Mouse (Mus musculus) forebrain, postnatal 0 days (tissue): ENCODE results near the gene Lrrc32. TPM values are rescaled to one million over a fixed set of nuclear protein-coding genes. Genes with fewer than 3 reads are reported as not detected.

Experiments
- ATAC-seq: fragments of 200-750 bp; cut with Nextera tagmentation; 2 replicates; pipeline ENCODE4 v1.8.0; 2017; ENCODE audit warnings: mild to moderate bottlenecking, moderate library complexity
- DNase-seq: peaks from one replicate; pipeline ENCODE4 v3.0.0-alpha.2; 2015
- H3K27ac ChIP-seq: fragments of 300-500 bp; sonication (generic); 2 replicates; pipeline ENCODE4 v1.5.1; 2014; ENCODE audit warnings: low read depth, mild to moderate bottlenecking, antibody characterized with exemption, low read length, moderate library complexity, mixed read lengths
- H3K27me3 ChIP-seq: fragments of 300-500 bp; sonication (generic); 2 replicates; pipeline ENCODE4 v1.6.1; 2014; ENCODE audit warnings: mild to moderate bottlenecking, low read length, mixed read lengths; ENCODE audit not compliant: insufficient read depth
- H3K36me3 ChIP-seq: fragments of 300-500 bp; sonication (generic); 2 replicates; pipeline ENCODE4 v1.6.1; 2014; ENCODE audit warnings: mild to moderate bottlenecking, moderate library complexity; ENCODE audit not compliant: insufficient read depth
- H3K4me1 ChIP-seq: fragments of 300-500 bp; sonication (generic); 2 replicates; pipeline ENCODE4 v1.6.1; 2014; ENCODE audit warnings: antibody characterized with exemption; ENCODE audit not compliant: insufficient read depth
- H3K4me2 ChIP-seq: fragments of 300-500 bp; sonication (generic); 2 replicates; pipeline ENCODE4 v1.6.1; 2014; ENCODE audit warnings: low read depth, mild to moderate bottlenecking, moderate library complexity
- H3K4me3 ChIP-seq: fragments of 300-500 bp; sonication (generic); 2 replicates; pipeline ENCODE4 v1.5.1; 2014; ENCODE audit warnings: low read depth, low read length, mixed read lengths
- H3K9ac ChIP-seq: fragments of 300-500 bp; sonication (generic); 2 replicates; pipeline ENCODE4 v1.6.1; 2014; ENCODE audit warnings: mild to moderate bottlenecking
- H3K9me3 ChIP-seq: fragments of 300-500 bp; sonication (generic); 2 replicates; pipeline ENCODE4 v1.6.1; 2016; ENCODE audit warnings: low read length
- CTCF ChIP-seq: sonication (generic); IDR thresholded peaks from 2 replicates; pipeline ENCODE4 v1.5.1; 2016; ENCODE audit warnings: antibody characterized with exemption, control low read depth, low read depth
- WGBS: fragments of 180-500 bp; shearing (Covaris S2); extraction: QIAGEN DNeasy Blood & Tissue Kit; methylation state at CpG from one replicate; pipeline ENCODE4 v1.1.7; 2014; 5-methylcytosine and 5-hydroxymethylcytosine counted together
- polyA plus RNA-seq: library from polyadenylated mRNA; unstranded; fragments of >200 nt; fragmentation: Nextera tagmentation; extraction: Ambion mirVana; gene quantifications from 2 replicates; pipeline ENCODE4 v1.2.1, GENCODE M21; 2015
- total RNA-seq: library from RNA; depleted of rRNA; stranded (reverse); fragments of >200 nt; gene quantifications from 2 replicates; pipeline ENCODE4 v1.2.3, GENCODE M21; 2014; rRNA removed

The Lrrc32 gene
- total RNA-seq (3.3 and 6.0 TPM in 2 replicates), polyA plus RNA-seq (3.4 and 4.2 TPM in 2 replicates)

DNA sequence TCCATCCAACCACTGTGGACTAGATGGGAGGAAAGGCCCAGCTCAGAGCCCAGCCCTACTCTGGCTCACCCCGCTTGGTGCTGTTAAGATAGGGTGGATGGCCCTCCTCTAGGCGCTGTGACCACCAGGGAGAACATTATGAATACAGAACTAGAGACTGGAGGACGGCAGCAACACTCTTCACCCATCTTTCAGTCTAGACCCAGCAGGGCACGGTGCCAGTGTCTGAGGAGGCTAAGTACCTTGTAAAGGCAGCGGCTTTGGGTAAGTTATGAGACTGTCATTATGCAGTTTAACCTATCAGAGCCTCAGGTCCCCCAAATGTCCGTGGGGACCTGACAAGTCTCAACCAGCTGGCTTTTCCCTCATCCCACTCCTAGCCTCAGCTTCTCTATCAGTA, at the start of gene Lrrc32:
Gene Lrrc32, plus strand, starts transcription at position 153 of the 400 bp plus-strand sequence.
- Histone ChIP-seq H3K4me1 (0 out of 2 replicates have a peak, but pooled peaks cover 4% of the 10 kb centered on the region), H3K4me3 (peak within 1 kb of the TSS; percentile 57), H3K4me2 (peak within 1 kb of the TSS; percentile 75), H3K36me3 (no peaks in the 10 kb centered on the region), H3K27ac (no peak within 1 kb of the TSS), H3K9ac (peak within 1 kb of the TSS; percentile 62), H3K27me3 (no peaks in the 10 kb centered on the region), H3K9me3 (no peaks in the 10 kb centered on the region)
- 52% methylated on average over 6 of the region's 6 CpGs for WGBS
- TF ChIP-seq CTCF: no peak
- ATAC-seq (peak; percentile 9; the same call in 1 of the 2 replicates), DNase-seq (no peak)

DNA sequence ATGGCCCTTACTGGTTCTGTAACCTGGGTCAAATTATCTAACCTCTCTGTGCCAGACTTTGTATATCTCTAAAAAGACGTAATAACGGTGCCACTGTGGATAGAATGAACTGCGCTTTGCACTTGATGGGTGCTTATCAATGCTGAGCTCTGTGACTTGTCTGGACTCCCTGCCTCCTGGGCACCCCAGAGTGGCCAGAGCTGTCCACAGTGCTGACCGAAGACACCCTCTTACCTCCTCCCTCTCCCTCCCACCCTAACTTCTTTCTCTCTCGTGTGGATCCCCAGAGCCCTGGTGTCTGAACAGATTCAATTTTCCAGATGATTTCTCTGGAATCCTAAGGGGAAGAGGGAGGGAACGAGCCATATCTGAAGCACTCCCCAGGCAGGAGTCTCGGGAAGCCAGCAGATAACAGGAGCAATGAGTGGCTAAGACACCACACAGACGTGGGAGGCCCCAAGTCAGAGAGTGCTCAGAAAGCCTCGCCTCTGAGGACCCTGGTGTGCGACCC, 49.1 kb upstream of the Lrrc32 start, which contains the start of gene Gucy2d:
Gene Gucy2d, plus strand, starts transcription at position 461 of the 511 bp plus-strand sequence.
- 50% methylated on average over 10 of the region's 10 CpGs for WGBS
- no peak within 1 kb of the TSS for H3K9ac ChIP-seq
- H3K36me3 ChIP-seq: no peaks in the 10 kb centered on the region
- no peak for TF ChIP-seq CTCF
- H3K27me3 ChIP-seq: no peaks in the 10 kb centered on the region
- no peaks in the 10 kb centered on the region for H3K9me3 ChIP-seq
- H3K27ac ChIP-seq: no peak within 1 kb of the TSS
- no peaks in the 10 kb centered on the region for H3K4me1 ChIP-seq
- DNase-seq: no peak
- no peak within 1 kb of the TSS for H3K4me2 ChIP-seq
- ATAC-seq: no peak
- no peak within 1 kb of the TSS for H3K4me3 ChIP-seq

GRCm38 (mm10) chr7:98446873-98447272, 42.2 kb upstream of the Lrrc32 start:
- H3K27me3 ChIP-seq: no peaks in the 10 kb centered on the region
- no peak for DNase-seq
- no peak overlapping the region for H3K4me2 ChIP-seq
- TF ChIP-seq CTCF: no peak
- H3K9me3 ChIP-seq: no peaks in the 10 kb centered on the region
- WGBS: 70% methylated on average over 3 of the region's 3 CpGs
- H3K9ac ChIP-seq: no peak overlapping the region
- ATAC-seq: no peak
- H3K4me3 ChIP-seq: no peak overlapping the region
- H3K4me1 ChIP-seq: no peaks in the 10 kb centered on the region
- no peak overlapping the region for H3K27ac ChIP-seq
- no peaks in the 10 kb centered on the region for H3K36me3 ChIP-seq

DNA sequence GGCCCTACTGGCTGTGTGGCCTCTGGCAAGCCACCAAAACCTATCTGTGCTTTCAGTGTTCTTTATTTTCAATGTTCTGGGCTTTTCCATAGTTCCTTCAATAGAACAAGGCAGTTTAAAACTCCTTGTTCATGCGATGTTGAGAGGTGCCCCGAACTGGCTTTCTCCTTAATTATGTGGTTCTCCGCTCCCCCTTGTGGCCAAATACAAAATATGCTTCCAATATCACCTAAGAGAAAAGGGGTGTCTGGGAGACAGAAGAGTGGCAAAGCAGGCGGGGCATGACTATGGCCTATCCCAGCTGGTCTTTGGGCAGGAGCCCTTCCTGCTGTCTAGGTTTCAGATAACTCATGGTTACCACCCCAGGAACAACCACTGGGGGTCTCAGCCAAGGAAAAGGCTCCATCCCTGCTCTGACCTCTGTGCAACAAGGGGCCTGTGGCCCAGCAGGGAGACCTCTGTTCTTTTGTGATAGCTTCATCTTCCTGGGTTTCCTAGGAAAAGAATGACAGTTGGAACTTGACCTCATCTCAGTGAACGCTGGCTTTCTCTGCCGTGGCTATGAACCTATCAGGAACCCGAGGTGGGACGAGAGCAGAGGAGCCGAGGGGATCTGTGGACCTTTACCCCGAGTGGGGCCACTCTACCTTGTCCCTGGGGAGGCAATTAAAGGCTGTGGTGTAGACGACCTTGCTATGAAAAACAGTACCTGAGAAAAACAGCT, 41.3 kb upstream of the Lrrc32 start:
- Histone ChIP-seq H3K9me3 (no peaks in the 10 kb centered on the region), H3K9ac (no peak overlapping the region), H3K4me2 (no peak overlapping the region), H3K36me3 (no peaks in the 10 kb centered on the region), H3K4me3 (no peak overlapping the region), H3K4me1 (no peaks in the 10 kb centered on the region), H3K27ac (no peak overlapping the region), H3K27me3 (no peaks in the 10 kb centered on the region)
- peak; percentile 70 for TF ChIP-seq CTCF
- WGBS: 59% methylated on average over 11 of the region's 11 CpGs
- ATAC-seq (peak; percentile 55), DNase-seq (peak; percentile 70)

DNA sequence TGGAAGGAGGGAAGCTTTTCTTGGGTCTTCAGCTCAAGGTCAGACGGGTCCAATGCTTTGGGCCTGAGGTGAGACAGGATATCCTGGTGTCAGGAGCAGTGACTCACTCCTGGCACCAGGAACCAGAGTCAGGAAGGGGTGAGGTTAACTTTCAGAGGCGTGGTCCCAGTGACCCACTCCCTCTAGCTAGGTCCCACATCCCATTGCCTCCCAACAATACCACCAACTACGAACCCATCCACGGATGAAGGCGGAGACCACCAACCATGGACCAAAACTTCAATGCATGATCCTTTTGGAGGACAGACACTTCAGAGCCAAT, 40.8 kb upstream of the Lrrc32 start:
- ATAC-seq: no peak
- no peak for TF ChIP-seq CTCF

DNA sequence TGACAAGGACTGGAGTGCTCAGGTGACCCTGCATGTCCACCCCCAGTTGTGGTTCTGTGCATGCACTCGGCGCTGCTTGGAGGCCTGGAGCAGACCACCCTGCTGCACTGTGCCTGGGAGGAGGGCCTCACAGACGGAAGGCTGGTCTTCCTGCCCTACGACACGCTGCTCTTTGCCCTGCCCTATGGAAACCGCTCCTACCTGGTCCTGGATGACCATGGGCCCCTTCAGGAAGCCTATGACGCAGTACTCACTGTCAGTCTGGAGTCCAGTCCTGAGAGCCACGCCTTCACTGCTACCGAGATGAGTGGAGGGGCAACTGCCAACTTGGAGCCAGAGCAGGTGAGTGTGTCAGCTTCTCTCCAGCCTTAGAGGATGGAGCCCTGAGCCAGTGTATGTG, 39.4 kb upstream of the Lrrc32 start:
- Histone ChIP-seq H3K4me2 (no peak overlapping the region), H3K4me1 (no peaks in the 10 kb centered on the region), H3K4me3 (no peak overlapping the region), H3K36me3 (no peaks in the 10 kb centered on the region), H3K9me3 (no peaks in the 10 kb centered on the region), H3K9ac (no peak overlapping the region), H3K27ac (no peak overlapping the region), H3K27me3 (no peaks in the 10 kb centered on the region)
- 93% methylated on average over 9 of the region's 9 CpGs for WGBS
- TF ChIP-seq CTCF: no peak
- ATAC-seq (no peak), DNase-seq (no peak)

More for the DNA sequence above, 40.8 kb upstream of the Lrrc32 start:
- no peak overlapping the region for H3K4me3 ChIP-seq
- H3K4me1 ChIP-seq: no peaks in the 10 kb centered on the region
- no peak overlapping the region for H3K4me2 ChIP-seq
- WGBS: 90% methylated on average over 5 of the region's 5 CpGs
- H3K27ac ChIP-seq: no peak overlapping the region
- H3K27me3 ChIP-seq: no peaks in the 10 kb centered on the region
- no peaks in the 10 kb centered on the region for H3K9me3 ChIP-seq
- no peak overlapping the region for H3K9ac ChIP-seq
- no peak for DNase-seq
- H3K36me3 ChIP-seq: no peaks in the 10 kb centered on the region

- Histone ChIP-seq H3K4me3 (no peak overlapping the region), H3K4me1 (no peaks in the 10 kb centered on the region), H3K9me3 (no peaks in the 10 kb centered on the region), H3K9ac (no peak overlapping the region), H3K27ac (no peak overlapping the region), H3K27me3 (no peaks in the 10 kb centered on the region), H3K36me3 (no peaks in the 10 kb centered on the region), H3K4me2 (no peak overlapping the region)
- TF ChIP-seq CTCF: no peak
- WGBS: 84% methylated on average over 10 of the region's 10 CpGs
- DNase-seq (no peak), ATAC-seq (no peak)
Measured at GRCm38 (mm10) chr7:98454397-98455120, 34.5 kb upstream of the Lrrc32 start.
